Mouse (Mus musculus) right cerebral cortex, postnatal 25 days (tissue): ENCODE measurements around the gene Hmgn3.
"Not testable (repeated sequence)": the region's sequence is repeated elsewhere in the genome, so short reads cannot be mapped to it uniquely, and the experiment has no call there.

Experiments
- DNase-seq: peaks from one replicate; pipeline ENCODE4 v3.0.0; 2022

Hmgn3 gene

GRCm38 (mm10) chr9:83146446-83147188, at the start of gene Hmgn3:
Gene Hmgn3, minus strand, starts transcription at chr9:83146685.
- peak; percentile 95 for DNase-seq

DNA sequence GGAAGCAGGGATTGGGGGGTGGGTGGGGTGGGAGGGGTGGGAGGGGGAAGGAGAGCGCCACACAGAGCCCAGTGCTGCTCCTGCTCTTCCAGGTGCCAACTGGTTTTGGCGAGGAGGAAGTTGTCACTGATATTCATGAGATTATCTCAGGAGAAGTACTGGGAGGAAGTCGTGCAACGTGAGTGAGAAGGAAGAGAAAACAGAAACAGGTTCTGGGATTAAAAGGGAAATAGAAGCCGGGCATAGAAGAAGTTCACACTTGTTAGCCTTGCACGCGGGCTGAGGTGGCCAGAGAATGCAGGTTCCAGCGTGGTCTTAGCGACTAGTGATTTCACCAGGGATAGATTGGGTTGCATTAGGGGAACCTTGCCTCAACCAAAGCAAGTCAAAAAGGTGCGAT, 49.3 kb upstream of the Hmgn3 start:
- no peak for DNase-seq

- DNase-seq: no peak
Measured at GRCm38 (mm10) chr9:83195007-83195406, 48.5 kb upstream of the Hmgn3 start.

DNA sequence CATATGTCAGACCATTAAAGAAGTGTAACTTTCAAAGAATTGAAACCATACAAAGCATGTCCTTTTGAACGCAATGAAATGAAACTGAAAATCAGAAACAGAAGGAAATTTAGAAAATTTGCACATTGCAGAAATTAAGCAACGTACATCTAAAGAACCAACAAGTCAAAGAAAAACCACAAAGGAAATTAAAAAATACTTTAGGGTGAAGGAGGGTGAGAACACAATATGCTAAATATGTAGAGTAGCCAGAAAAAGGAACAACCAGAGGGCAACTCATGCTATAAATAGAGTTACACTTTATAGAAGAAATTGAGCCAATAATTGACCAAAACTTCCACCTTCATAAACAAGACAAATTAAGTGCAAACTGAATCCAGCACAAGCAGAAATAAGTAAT, 41.3 kb upstream of the Hmgn3 start:
- DNase-seq: no peak

DNA sequence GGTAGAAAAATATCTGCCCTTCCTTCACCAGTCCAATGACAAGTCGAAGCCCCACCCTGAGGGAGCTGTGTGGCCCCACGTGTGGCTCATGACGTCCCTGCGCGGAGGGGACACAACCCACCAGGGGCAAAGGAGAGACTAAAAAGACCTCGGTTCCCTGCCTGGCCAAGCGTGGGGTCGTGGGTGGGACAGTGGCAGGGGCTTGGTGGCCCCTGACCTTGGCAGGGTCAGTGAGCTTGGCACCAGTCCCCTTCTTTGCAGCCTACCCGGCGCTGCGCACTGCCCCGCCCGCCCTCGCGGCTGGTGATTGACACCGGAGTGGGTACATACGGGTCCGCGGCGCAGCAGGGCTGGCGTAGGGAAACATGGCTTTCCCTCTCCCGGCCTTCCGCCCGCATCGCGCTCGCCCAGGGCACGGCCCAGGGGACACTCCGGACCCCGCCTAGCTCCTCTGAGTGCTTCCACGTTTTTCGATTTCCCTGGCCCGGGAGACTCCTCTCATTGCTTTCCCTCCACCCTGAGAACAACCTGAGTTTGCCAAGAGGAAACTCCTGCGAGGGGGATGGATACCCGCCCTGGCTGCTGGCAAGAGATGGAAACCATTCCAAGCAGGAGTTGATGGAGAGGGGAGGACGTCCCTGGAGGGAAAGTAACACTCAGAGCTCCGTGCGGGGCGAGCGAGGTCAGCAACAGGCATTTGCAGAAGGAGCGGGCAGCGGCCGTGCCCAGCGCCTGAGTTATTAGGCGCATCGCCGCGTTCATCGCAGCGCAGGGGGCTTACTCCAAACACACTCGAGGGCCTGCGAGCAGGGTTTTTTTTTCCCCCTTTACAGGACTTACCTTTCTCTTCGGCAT, 667 bp downstream of the Hmgn3 start:
- DNase-seq: peak; percentile 87

DNA sequence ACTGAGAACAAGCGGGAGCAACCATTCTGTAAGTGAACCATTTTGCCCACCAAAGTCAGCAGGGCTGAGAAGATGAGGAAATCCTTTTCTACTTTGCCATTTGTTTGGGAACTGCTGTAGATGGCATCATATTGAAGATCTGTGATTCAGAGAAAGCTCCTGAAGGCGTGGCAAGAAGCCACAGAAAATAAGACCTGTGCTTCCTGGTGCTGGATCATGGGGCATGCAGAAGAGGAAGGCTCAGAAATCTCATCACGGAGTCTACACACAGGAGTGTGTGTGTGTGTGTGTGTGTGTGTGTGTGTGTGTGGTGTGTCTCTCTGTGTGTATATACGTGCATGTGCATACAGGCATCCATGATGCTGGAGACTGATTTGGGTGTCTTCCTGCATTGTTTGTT, 16.7 kb downstream of the Hmgn3 start:
- no peak for DNase-seq

DNA sequence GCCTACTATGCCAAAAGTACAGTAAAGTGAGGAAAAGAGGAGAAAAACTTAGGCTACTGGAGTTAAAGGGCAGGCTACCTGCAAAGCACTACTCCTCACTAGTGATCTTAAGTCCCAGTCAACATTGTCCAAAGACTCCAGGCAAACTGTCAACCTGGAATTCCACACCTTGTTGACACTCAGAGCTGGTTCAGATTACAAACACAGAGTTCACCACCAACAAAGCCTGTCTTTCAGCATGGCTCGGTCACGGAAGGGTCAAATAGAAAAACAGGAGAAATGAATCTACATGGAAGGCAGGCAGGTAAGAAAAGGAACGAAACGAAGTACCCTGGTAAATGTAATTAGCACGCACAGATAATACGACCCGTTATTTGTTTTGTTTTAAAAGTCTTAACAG, 18.6 kb downstream of the Hmgn3 start:
- no peak for DNase-seq

GRCm38 (mm10) chr9:83126482-83126881, 20.0 kb downstream of the Hmgn3 start:
- DNase-seq: not testable (repeated sequence)

GRCm38 (mm10) chr9:83119211-83119610, 27.3 kb downstream of the Hmgn3 start:
- no peak for DNase-seq

GRCm38 (mm10) chr9:83117486-83117885, 29.0 kb downstream of the Hmgn3 start:
- DNase-seq: no peak

- no peak for DNase-seq
Measured at GRCm38 (mm10) chr9:83116774-83117474, 29.6 kb downstream of the Hmgn3 start.

GRCm38 (mm10) chr9:83115676-83116075, 30.8 kb downstream of the Hmgn3 start:
- no peak for DNase-seq

DNA sequence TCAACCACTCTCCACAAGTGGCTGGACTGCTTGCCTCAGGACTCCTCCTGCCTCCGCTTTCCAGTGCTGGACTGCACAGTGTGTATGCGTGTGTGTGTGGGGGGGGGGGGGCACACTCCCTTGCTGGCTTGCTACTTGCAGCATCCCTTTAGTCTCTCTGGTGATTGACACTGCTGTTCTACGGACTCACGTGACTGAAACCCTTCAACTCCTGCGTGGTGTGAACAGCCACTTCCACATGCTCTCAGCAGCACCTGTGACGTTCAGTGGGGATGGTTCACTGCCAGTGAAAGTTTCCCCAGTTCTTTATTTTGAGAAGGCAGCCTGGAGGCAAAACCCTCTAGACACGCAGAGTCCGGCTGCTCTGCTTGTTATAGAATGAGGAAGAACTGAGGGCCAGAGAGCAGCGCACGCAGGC, 32.7 kb downstream of the Hmgn3 start:
- DNase-seq: no peak

- DNase-seq: no peak
Measured at GRCm38 (mm10) chr9:83112305-83112768, 34.1 kb downstream of the Hmgn3 start.

- DNase-seq: no peak
Measured at GRCm38 (mm10) chr9:83111789-83112188, 34.7 kb downstream of the Hmgn3 start.

- DNase-seq: no peak
Measured at GRCm38 (mm10) chr9:83111117-83111686, 35.3 kb downstream of the Hmgn3 start.

DNA sequence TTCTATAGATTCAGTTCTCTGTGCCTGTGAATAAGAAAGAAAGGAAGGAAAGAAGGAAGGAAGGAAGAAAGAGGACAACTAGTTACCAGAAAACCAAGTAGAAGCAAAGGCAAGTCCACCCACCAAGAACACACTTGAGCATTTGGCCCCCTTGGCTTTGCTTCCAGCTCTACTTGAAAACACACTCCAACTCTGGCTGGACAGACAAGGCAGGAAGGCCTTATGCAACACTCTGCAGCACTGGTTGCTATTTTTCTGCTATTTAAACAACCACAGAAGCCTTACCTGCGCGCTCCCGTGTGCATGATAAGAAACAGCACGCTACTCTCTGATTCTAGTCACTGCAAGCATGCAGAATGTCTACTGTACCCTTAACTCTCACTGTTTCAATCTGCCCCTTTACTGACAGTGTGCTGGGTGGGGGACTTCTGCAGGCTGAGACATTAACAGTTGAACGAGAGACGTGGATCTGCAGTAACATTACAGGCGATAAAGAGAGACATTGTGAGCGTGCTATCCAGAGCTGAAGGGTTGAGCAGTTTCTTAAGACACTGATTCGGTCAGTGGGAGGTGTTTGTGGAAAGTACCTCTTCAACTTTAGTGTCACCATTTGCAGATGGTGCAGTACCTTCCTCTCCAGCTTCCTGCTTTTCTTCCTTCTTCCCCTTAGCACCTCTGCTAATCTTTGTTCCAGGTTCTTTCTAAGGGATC, 35.9 kb downstream of the Hmgn3 start:
- DNase-seq: no peak

DNA sequence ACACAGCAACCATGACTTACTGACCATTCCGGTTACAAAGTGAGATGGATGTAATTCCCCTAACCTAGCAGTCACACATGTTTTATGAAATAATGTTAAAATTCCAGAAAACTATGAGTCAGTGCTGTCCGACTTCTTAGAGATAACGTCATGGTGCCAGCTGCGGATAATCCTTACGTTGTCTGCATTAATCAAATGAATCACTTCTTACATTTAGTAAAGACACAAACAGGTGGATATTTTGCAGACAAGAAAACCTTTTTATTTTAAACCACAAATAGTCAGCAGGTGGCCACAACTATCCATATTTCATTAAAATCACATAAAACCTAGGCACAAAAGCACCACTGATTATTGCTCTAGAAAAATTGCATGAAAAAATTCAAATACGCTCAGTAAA, 36.8 kb downstream of the Hmgn3 start:
- DNase-seq: no peak

DNA sequence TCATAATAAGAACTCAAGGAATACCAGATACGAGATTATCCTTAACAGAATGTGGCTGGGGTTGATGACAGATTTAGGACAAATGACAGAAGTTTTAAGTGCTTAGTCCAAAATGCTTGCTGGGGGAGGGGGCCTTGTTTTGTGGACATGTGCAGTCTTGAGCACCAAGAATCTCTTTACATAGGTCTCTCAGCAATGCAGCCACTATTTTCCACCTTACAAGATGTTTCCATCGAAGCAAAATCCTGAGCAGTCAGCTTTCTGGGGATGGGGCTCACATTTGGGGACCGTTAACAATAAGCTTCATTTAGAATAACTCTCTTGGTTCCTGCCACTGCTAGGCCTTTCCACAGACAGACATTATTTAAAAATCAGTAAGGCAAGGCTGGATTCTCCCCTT, 37.7 kb downstream of the Hmgn3 start:
- DNase-seq: no peak

GRCm38 (mm10) chr9:83103785-83104184, 42.7 kb downstream of the Hmgn3 start:
- DNase-seq: no peak

DNA sequence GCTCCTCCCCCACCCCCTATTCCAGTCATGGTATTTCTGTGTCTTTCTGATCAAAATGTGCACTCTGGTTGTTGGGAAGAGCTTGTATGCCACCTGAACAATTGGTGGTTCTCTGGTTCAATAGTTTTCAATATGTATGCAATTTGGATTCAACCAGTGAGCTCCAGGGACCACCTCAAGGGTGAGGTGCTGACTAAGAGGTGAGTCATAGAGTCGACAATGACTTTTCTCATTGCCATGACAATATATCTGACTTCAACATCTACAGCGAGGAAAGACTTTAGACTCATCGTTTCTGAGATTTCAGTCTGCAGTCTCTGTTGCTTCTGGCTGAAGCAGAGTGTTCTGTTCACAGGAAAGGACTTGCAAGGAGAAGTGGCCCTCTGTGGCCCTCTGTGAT, 44.8 kb downstream of the Hmgn3 start:
- DNase-seq: no peak

DNA sequence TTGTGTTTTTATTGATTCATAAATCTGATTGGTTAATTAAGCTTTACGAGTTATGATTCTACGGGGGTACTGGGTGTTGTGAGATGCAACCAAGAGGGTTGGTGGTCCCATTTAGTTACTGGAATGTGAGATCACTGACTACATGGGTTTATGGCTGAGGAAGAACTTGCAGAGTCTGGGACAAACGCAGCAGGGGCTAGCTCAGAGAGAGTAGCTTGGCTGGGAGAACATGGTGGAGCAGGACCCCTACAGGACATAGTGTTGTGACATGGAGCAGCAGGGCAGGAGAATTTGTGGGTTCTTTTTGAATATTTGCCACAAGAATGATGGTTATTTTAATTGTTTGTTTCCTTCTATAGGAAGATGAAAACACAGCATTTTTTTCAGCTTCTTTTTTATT, 45.7 kb downstream of the Hmgn3 start:
- no peak for DNase-seq
